Mouse (Mus musculus): Measurements from ENCODE around the gene Gipc2. TPM values are rescaled to one million over a fixed set of nuclear protein-coding genes. Genes with fewer than 3 reads are reported as not detected.

Gene Gipc2
- total RNA-seq, 2 experiments from 2014 or later: 3.2 to 3.5 TPM

DNA sequence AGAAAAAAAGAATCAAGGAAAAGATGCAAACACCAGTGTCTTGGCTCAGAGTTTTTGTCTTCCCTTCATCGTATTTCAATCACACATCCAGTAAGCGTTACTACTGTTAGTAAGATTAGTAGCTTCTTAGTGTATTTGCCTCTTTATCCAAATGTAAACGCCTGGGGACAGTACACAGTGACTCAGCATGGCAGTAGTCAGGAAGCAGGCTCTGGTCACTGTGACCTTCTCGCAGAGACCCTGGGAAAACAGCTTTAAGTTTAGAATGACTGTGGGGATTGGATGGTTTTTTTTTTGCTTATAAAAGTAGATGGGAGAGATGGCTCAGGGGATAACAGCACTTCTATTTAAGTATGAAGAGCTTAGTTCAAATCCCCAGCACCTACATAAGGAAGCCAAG lies 46.0 kb downstream of the Gipc2 start:
- DNase-seq (ENCODE audit: low spot score in 2 of 2): no peak

DNA sequence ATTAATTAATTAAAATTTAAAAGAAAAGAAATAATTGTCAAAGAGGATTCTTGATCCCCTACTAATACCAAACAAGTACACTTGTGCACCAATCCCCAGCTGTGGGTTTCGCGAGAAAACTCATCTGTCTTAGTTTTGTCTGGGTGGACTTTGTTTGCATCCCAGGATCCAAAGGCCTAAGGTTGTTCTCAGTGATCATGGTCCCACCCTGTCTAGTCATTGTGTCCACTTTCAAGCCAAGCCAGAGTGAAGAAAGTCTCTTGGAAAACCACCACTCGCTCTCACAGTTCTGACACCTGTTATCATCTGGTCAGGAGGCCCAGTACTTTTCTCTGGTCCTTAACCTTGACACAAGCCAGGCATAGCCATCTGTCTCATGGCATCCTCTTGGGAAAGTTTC lies 48.1 kb downstream of the Gipc2 start:
- DNase-seq (ENCODE audit: low spot score in 2 of 2): no peak

DNA sequence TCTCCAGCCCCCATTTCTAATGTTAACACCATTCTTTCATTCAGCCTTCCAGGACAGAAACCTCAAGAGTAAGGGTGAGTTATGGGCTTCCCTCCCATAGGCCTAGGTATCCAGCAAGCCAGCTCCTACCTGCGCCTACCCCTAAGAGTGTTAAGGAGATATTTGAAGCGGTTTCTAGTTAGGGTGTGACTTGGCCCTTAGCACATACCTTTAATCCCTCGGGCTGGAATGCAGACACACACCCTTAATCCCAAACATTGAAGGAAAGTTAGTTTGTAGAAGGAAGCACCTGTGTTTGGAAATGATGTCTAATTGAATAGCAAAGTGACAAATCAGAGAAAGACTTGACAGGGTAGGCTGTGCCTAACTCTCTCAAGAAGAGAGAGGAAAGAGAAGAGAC lies 49.9 kb downstream of the Gipc2 start:
- DNase-seq (ENCODE audit: low spot score in 2 of 2): no peak

DNA sequence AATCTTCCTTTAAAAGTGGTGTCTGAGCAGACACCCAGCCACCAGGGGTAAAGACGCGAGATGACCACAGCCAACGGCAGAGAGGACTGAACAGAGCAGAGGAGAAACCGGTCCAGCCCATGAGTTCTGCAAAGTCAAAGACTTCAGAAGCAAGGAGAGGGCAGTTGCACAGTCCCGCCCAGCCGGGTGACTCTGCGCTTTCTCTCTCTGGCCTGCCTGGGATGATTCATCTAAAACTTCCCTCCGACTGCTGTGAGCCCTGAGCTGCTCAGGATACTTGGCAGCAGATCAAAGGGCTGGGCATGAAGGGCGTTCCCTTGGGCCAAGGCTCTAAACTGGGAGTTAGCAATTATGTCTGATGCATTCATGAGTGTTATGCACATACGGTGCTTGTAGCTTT lies 51.2 kb downstream of the Gipc2 start:
- DNase-seq (ENCODE audit: low spot score in 2 of 2): no peak

DNA sequence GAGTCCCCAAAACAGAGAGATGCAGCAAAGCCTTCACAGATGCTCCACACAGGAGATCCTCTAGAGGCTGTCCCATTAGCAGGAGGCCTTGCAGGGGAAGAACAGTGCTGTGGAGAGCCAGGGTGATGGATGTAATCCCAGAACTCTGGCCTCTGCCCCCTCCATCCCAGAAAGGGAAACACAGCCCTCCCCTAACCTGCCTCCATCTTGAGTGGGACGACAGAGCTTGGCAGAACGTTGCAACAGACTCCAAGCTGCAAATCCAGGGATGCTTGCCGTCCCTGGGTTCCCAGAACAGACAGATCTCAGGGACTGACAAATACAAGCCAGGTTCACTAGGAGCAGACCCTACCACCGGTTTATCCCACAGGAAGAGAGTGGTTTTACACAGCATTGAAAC lies 51.8 kb downstream of the Gipc2 start:
- no peak for DNase-seq (ENCODE audit: low spot score in 2 of 2)

DNA sequence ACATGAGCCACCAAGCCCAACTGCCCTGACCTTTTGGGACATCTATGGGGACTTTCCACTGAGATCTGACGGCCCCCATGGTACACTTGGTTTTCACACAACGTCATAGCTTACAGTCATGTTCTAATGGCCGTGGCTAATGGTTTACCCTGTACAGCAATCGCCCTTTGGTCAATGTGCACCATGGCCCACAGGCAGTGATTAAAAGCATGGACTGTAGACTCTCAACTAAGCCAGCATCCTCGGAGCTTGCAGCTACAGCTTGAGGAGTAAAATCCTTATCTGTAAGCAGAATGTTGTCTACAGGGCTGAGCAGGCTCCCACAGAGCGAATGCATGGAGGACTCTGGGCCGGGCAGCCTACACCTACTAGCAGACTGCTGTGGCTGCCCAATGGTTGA lies 52.5 kb downstream of the Gipc2 start:
- no peak for DNase-seq (ENCODE audit: low spot score in 2 of 2)

DNA sequence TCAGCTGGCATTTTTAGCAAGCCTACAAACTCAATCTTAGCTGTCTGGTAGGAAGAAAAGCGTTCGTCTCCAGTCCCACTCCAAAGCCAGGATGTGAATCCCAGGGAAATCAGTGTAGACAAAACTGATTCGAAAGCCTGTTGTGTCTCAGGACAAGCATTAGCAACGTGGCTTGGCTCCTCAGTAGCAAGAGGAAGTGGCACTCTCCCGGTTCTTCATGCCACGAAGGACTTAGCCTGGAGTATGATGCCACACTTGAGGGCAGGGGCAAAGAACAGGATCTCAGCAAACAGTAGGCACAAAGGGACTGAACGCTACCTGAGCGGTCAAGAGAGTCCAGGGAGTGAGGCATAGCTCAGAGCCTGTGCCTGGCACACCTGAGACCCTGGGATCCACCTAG lies 53.4 kb downstream of the Gipc2 start:
- no peak for DNase-seq (ENCODE audit: low spot score in 2 of 2)

DNA sequence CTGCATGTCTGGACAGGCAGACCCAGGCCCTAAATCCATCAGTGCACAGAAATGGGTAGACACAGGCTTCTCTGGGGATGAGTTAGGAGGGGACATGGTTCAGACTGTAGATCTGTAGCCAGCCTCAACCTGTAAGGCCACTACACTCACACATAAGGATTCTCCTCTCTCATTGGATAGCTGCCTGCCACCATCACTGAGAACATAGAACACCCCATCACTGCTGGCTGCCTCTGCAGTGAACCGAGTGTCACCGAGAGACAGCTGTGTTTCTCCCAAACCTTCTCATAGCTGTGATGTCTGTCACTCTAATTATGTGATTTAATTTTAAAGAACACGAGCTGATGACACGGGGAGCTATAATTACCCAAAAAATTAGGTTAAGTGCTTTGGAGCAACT lies 54.5 kb downstream of the Gipc2 start:
- no peak for DNase-seq (ENCODE audit: low spot score in 2 of 2)

DNA sequence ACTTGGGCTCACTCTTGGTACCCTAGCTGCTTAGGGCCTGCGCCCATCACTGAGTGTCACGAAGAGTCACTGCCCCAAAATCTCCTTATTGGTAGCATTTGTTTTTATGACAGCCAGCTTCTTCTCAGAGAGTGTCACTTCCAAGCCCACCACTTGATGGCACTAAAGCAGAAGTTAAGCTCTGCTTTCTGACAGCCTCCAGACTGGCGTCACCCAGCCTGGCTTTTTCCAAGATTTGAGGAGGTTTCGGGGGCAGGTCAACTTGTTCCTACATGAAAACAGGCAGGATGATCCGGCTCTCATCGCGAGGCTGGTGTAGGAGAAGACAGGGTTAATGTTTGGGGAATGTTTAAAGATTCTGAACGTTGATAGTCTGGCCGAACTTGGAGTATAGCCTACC lies 54.9 kb downstream of the Gipc2 start:
- peak; percentile 86 to 88 for DNase-seq (ENCODE audit: low spot score in 2 of 2)

DNA sequence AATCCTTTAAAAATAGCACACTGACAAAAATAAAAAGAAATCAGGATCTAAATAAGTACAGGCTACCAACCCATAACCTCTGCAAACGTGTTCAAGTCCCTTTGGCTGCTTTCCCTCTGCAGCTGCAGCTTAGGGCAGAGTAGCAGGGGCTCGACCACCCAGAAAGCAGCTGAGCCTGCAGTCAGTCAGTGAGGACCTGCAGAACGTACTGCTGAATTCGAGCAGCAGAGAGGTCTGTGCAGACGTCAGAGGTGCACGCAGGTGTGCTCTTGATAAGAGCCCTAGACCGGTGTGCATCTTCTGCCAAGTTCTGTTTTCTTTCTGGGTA lies 56.8 kb downstream of the Gipc2 start:
- no peak for DNase-seq (ENCODE audit: low spot score in 2 of 2)

DNA sequence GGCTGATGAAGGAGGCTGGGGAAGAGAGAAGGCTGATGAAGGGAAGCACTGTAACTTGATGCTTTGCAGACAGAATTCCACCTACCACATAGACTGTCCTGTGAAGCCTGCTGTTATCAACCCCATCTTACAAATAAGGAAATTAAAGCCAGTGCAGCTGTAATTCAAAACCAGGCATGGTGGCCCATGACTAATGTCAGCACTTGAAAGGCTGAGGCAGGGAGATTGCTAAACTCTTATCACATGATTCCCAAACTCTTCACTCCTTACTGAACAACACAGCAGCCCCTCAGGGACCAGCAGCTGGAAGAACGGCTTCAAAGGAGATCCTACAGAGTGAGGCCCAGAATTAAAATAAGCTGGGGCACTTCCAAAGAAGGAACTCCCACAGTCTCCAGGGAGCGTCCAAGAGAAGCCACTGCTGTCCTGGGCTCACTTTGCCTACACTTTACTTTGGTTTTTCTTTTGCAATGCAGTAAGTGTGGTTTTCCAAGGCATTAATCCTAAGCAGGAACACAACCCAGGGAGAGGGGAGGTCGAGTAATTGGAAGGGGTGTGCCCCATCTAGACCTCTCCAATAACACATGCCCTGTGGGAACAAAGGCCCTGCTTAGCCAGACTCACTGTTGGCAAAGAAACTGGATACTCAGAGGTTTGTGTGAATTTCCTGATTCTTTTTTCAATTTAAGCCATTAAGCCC lies 57.3 kb downstream of the Gipc2 start:
- DNase-seq (ENCODE audit: low spot score in 2 of 2): no peak

DNA sequence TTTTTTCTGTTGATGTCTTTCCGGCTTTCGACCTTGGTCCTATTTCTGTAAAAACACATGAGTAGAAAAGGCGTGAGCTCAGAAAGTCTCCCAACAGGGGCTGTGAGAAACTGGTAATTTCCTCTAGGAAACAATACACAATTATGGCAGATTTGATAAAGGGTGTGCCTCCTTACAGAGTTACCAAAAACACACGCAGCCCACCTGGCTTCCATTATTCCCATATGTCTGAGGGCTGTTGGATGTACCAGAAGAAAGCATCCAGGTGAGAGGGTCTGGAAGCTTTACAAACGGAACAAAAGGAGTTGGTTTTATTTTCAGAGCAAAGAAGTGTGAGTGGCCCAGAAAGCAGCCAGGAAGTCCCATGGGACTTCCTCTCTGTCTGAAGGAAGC lies 58.0 kb downstream of the Gipc2 start:
- DNase-seq (ENCODE audit: low spot score in 2 of 2): no peak

DNA sequence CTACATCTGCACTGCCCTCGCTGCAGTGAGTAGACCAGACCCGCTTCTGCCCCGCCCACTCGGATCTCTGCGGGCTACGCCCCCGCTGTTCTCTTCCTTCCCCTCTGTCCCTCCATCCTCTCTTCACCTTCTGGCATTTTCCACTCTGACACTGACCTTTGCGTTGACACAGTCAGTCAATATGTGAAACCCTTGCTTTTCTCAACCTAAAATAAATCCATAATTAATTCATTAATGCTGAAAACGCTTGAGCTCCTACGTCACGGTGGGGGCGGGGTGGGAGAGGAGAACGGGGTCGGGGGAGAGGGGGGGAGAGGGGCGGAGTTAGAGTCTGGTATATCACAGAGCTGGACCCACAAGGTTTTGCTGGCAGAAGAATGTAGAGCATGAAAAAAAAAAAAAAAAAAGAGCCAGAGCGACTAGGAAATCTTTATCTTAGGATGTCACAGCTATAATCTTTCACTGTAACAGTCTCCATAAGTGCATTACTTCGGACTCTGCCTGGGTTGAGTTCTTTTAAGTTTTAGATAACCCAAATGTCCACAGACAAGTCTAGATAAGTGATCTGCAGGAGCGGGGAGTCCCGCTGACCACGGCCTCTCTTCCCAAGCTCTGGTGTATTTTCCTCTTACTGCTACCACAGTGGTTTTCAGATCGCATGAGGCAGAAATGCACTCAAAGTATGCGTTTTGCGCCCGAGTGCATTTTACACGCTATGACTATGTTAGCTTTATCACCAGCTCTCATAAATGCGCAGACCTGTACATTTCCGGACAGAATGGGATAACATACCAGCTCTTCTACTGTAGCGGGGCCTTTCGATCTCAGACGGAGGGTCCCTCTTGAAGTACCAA lies 58.7 kb downstream of the Gipc2 start:
- no peak for DNase-seq (ENCODE audit: low spot score in 2 of 2)

DNA sequence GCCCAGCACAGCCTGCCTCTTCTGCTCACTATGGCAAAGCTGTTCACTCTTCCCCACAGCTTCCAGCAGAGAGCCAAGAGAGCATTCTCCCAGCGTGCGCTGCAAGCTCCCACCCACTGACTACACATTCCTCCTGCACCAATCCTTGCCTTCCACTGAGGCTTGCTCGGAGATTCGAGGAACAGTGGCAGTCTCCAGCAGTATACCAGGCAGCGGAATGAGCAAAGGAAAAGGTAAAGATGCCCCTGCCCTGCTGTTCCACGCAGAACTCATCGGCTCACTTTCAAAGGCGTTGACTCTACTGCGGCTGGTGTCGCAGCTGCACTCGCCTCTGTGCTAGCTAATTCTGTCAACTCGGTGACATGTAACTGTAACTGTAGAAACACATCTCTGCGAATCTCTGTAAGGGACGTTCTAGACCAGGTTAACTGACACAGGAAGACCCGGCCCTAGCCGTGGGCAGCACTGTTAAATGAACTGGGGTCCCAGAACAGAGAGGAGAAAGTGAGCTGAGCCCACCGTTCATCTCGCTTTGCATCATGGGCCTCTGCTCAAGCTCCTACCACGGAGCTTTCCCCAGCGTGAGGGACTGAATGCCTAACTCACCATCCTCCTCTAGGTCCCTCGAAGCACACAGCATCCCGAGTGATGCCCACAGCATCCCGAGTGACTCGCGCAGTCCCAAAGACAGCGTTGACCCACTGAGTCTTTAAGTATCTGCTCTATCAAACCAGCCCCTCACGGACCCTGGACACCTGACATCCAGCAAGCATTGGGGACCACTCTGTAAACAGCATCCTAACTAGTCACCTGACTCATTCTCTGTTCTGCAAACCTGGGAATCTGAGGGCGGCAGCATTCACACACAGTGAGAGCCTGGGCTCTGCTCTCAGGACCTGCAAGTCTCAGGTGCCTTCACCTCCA lies 59.5 kb downstream of the Gipc2 start:
- DNase-seq (ENCODE audit: low spot score in 2 of 2): peak; percentile 62 to 78

DNA sequence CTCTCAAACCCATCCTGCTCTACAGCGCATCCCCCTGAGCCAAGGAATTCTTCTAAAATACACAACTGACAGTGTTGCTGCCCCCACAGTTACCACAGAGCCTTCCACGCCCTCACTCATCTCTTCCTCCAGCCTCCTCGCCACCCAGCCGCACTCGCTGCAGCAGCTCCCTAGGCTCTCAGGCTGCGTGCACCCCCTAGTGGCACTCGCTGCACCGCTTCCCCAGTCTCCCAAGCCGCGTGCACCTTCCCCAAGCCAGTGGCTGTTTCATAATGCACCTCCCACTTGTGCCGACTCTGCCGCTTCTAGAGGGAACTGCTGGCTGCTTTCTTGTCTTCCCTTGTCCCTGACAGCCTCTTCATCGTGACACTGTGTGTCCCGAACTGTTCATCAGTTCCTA lies 60.7 kb downstream of the Gipc2 start:
- DNase-seq (ENCODE audit: low spot score in 2 of 2): peak; percentile 78 to 87

DNA sequence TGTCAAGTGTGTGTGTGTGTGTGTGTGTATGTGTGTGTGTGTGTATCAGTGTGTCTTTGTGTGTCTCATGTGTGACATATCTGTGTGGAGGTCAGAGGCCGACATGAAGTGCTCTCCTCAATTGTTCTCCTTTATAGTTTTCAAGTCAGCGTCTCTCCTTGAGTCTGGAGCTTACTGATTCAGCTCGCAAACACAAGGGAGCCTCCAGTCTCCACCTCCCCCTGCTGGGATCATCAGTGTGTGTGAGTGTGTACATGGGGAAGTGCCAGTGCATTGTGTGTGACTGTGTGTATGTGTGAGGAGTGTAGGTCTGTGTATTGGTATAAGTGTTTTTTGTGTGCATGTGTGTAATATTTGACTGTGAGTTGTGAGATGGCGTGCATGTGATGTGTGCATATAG lies 62.6 kb downstream of the Gipc2 start:
- DNase-seq (ENCODE audit: low spot score in 2 of 2): no peak

DNA sequence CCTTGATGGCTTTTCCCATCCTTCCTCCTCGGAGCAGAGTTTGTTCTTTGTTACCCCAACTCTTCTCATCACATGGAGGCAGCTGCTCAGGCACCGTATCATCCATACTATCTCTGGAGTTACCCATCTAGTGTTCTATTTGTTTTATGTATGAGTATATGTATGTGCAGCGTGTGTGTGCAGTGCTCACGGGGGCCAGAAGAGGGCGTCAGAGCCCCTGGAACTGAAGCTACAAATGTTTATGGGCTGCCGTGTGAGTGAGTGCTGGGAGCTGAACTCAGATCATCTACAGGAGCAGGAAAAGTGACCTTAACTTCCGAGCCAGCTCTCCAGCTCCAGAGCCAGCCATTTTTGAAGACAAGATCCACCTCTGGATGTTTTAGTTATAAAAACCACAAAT lies 64.6 kb downstream of the Gipc2 start:
- no peak for DNase-seq (ENCODE audit: low spot score in 2 of 2)

DNA sequence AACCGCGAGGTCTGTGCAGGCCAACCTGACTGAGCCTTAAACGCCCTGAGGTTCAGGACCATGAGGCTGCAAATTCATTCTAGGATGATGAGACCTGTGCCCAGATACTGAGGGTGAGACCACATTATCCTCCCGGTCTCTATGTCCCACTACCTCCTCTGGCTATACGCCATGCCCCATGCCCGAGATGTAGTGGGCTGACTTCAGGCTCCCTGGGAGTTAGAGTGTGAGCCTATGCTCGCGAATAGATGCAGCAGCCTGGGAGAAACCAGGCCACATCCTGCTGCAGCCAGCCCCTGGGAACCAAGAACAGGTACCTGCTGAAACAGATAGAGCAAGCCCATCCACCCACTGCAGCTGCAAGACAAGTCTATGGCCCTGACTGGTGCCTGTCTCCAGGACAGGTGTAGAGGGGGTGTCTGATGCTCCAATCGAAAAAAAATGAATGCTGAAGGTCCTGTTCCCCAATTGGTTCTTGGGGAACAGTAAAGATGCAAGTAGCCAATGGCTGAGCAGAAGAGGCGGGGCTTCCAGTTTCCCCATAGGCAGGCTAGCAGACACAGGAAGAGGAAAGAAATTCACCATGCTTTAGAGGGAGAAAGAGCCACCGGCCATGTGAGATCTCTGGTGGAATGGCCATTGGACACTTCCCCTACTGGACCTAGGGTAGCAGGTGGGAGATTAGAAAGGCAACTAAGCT lies 65.8 kb downstream of the Gipc2 start:
- DNase-seq (ENCODE audit: low spot score in 2 of 2): no peak

DNA sequence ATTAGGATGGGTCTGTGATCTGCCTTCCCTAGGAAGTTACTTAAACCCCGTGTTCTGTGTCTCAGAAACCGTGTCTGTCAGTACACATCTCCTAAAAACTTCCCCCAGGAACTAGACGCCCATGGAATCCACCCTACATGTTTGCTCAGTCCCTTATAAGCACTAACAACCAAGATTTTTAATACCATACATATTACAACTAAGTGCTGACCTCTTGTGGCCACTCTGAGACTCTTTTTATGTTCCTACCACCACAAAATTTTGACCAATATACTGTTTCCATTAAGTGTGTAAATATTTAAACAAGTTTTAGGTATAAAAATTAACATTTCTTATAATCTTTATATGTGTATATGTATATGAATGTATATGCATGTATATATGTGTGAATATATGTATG lies 71.0 kb downstream of the Gipc2 start:
- DNase-seq (ENCODE audit: low spot score in 2 of 2): no peak

DNA sequence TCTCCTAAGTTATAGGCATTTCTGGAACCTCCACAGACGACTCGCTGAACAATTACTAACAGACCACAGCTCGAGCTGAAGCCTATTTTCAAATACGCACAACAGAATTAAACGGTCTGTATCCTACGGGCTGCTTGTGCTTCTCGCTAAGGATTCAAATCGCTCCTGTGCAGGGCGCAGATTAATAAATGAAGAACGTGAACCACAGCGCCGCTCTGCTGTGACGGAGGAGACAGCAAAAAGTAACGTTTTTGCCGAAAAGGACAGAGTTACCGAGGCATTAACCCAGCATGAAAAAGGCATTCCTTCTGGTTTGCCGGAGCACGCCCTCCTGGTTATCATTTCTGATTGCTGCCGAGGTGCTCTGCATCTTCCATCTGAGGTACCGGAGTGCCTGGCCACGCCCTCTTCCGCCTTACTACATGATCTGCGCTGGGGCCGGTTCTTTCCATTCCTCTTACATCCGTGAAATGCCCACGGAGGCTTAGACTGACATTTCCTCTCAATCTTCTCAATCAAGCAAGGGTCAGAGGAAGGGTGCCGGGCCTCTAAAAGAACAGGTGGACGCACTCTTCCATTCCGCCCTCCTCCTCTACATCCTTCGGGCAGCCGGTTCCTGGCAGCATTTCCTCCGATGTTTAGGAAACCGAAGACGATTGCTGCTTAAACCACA lies 73.5 kb downstream of the Gipc2 start:
- no peak for DNase-seq (ENCODE audit: low spot score in 2 of 2)

DNA sequence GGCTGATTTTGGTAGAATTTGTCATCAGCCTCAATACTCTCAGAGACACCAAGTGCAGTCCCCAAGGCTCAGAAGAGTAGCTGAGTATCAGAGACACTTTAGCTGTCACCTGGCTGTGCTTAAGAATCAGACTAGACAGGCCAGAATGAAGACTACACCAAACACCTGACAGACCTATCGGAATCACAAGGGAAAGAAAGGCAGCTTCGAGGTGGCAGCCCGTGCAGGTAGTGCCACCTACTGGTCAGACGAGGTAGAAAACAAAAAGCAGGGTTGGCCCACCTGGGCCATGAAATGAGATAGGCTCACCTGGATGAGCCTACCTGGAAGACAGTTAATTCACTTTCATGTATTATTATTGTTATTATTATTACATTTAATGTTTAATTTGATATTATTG lies 76.9 kb downstream of the Gipc2 start:
- peak; percentile 50 to 54 for DNase-seq (ENCODE audit: low spot score in 2 of 2)

Data from left cerebral cortex, adult 18-20 months (tissue).